Mouse (Mus musculus) lung, adult 2 months (tissue): Measurements from ENCODE around the gene Ppara. TPM values are rescaled to one million over a fixed set of nuclear protein-coding genes. Genes with fewer than 3 reads are reported as not detected.

Experiments
- DNase-seq: peaks from one replicate; pipeline ENCODE4 v3.0.0; 2022
- H3K4me1 ChIP-seq: fragments of 200-500 bp; 2 replicates; pipeline ENCODE4 v1.6.1; 2011; ENCODE audit warnings: low read length; ENCODE audit not compliant: control insufficient read depth, insufficient read depth
- H3K4me3 ChIP-seq: fragments of 200-500 bp; replicated peaks from 2 replicates; pipeline ENCODE3; 2011; ENCODE audit warnings: low read depth, mild to moderate bottlenecking, control low read depth, low read length; ENCODE audit errors: extremely low read depth
- CTCF ChIP-seq: fragments of 200-500 bp; IDR thresholded peaks from 2 replicates; pipeline ENCODE4 v1.5.1; 2011; ENCODE audit warnings: mild to moderate bottlenecking, low read length, control low read depth; ENCODE audit not compliant: insufficient read depth
- POLR2A ChIP-seq: fragments of 200-500 bp; IDR thresholded peaks from 2 replicates; pipeline ENCODE4 v1.6.1; 2011; ENCODE audit warnings: low read depth, mild to moderate bottlenecking, control low read depth, low read length, borderline replicate concordance; ENCODE audit errors: extremely low read depth
- WGBS: fragments of 180-500 bp; shearing (Covaris S2); methylation state at CpG from one replicate; pipeline ENCODE4 v1.1.7; 2018; 5-methylcytosine and 5-hydroxymethylcytosine counted together
- polyA plus RNA-seq: library from polyadenylated mRNA; depleted of rRNA; stranded (reverse); fragments of >200 nt; gene quantifications from 2 replicates; pipeline ENCODE4 v1.2.3, GENCODE M21; 2012

Gene Ppara
- polyA plus RNA-seq, 1 experiment: 2.3 TPM

DNA sequence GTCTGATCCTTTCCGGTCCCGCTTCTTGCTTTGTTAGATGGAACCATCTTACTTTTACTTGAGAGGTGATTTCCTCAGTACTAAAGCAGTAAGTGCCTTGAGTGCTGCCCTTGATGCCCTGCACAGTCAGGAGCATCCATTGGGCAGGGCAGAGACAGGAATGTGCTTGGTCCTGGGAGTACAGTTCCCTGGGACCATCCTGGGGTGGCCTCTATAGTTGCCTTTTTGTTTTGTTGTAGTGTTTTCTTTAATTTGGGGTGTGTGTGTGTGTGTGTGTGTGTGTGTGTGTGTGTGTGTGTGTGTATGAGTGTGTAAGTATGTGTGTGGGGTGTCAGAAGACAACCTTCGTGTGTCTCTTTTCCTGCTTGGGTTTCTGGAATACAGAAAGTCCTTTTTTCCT, 49.6 kb downstream of the Ppara start:
- TF ChIP-seq POLR2A (no peak), CTCF (no peak)
- Histone ChIP-seq H3K4me1 (no peaks in the 10 kb centered on the region), H3K4me3 (no peak overlapping the region)
- WGBS: 92% methylated on average over 3 of the region's 3 CpGs
- DNase-seq: no peak

DNA sequence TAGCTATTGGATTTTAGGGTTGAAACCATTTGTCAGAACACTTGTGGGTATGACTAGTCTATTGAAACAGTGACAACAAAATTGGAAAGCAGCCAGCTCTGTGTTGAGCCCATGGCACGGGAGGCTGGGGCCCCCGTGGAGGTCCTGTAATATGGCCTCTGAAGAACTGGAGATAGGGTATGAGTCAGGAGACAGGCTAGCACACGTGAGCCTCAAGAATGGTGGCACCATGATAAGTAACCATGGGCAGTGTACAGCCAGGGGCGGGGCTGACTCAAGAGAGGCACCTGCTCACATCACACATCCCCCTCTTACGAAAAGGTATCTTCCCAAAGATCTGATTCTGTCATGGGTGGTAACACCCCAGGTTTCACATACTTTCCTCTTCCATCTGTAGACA, 51.9 kb downstream of the Ppara start:
- DNase-seq: no peak
- H3K4me3 ChIP-seq: no peak overlapping the region
- WGBS: 61% methylated on average over 5 of the region's 5 CpGs
- no peak for TF ChIP-seq POLR2A
- no peak for TF ChIP-seq CTCF
- H3K4me1 ChIP-seq: no peaks in the 10 kb centered on the region

DNA sequence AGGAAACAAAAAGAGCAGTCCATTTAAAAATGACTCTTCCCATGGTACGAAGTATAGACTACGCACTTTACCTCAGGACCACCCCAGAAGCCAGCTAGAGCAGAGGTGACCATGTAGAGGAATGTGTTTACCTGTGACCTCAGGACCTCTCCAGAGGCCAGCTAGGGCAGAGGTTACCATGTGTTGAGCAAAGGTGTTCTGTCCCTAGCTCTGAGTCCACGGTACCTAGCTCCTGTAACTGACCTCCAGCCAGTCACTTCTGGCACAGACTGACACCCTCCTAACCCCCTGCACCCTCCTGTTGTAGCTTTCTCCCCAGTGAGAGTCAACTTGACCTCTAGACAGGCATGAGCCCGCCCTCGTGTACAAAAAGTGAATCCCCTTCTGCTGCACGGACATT, 52.7 kb downstream of the Ppara start:
- 87% methylated on average over 6 of the region's 6 CpGs for WGBS
- Histone ChIP-seq H3K4me3 (no peak overlapping the region), H3K4me1 (no peaks in the 10 kb centered on the region)
- no peak for TF ChIP-seq CTCF
- TF ChIP-seq POLR2A: no peak
- DNase-seq: no peak

DNA sequence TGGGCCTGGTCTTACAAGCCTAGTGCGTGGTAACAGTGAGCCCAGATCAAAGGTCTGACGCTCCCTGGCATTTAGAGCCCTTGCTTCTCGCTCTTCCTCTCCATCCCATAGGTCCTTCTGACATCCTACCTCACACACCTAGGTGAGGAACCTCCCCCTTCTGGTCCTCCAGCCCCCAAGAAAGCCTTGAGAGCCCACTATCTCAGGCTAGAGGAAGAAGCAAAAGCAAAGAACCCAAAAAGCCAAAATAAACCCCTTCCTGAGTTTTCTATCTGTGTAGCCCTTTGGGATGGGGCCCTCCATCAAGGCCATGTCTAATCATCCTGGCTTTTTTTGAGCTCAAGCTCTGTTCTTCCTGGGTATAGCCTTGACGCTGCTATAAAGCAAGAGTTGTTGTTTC, 53.3 kb downstream of the Ppara start:
- no peak for TF ChIP-seq POLR2A
- TF ChIP-seq CTCF: no peak
- Histone ChIP-seq H3K4me3 (no peak overlapping the region), H3K4me1 (no peaks in the 10 kb centered on the region)
- 90% methylated on average over 4 of the region's 4 CpGs for WGBS
- DNase-seq: no peak

DNA sequence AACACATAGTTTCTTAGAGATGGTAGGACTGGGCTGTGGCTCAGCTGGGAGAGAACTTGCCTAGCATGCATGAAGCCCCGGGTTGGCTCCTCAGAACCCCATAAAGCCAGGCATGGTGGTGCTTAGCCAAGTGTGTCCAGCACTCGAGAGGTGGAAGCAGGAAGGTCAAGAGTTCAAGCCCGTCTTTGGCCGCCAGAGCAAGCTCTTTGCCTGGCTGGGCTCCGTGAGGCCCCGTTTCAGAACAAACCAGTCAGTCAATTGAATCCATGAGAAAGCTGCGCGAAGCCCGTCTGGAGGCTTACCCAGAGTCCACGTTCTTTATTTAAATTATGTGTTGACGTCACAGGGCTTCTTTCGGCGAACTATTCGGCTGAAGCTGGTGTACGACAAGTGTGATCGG, 53.9 kb downstream of the Ppara start:
- no peak for TF ChIP-seq POLR2A
- TF ChIP-seq CTCF: no peak
- DNase-seq: no peak
- 68% methylated on average over 16 of the region's 16 CpGs for WGBS
- H3K4me3 ChIP-seq: no peak overlapping the region
- H3K4me1 ChIP-seq: no peaks in the 10 kb centered on the region

DNA sequence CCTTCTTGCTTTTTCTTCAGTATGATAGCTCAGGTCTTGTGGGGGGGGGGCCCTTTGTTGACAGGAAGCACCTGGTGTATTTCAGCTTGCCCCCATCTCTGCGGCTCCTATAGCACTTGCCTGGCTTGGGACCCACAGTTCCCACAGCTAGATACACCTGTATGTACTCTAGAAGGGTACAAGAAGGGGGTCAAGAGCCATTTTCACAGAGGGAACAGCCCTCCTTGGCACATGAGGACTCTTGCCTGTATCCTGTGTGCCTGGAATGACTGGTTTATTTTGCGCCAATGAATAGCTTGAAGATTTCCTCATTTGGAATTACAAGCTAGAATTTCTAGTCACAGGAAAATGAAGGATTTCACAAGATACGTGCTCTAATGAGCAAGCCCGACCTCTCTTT, 56.7 kb downstream of the Ppara start:
- no peak overlapping the region for H3K4me3 ChIP-seq
- WGBS: 73% methylated on average over 4 of the region's 4 CpGs
- DNase-seq: no peak
- TF ChIP-seq POLR2A (no peak), CTCF (no peak)
- no peaks in the 10 kb centered on the region for H3K4me1 ChIP-seq

DNA sequence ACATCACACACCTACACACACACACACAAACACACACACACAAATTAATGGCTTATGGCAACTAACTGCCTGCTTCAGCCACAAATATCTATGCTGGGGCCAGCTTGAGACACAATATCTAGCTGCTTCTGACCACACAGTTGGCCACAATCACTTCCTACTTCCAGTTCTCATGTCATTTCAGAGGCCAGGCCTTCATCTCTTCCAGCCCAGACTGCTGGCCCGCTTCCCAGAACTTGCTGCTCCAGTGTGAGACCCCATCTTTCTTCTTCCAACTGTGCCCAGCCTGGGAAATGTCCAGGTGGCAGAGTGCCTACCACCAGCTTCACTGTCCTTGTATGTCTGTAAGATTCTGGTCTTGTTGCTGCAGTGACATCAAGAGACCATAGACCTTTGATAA, 58.0 kb downstream of the Ppara start:
- no peak for TF ChIP-seq POLR2A
- no peak for TF ChIP-seq CTCF

DNA sequence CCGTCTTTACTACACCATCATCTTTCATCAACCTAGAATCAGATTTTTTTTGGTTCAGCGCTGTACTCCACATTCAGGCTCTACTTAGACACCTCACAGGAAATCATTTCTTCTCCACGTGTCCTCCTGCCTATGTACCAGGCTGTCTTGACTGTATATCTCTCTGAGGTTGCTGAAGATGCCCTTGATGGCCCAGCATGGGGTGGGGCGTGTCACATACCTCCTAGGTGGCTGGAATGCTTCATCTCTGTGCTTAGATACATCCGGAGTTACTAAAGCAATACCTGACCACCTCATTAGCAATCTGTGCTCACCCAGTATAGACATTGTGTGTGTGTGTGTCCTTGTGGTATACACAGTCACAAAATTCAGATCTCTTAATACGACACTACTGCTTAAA, 60.7 kb downstream of the Ppara start:
- no peak overlapping the region for H3K4me3 ChIP-seq
- TF ChIP-seq POLR2A (no peak), CTCF (no peak)
- H3K4me1 ChIP-seq: no peaks in the 10 kb centered on the region
- WGBS: 72% methylated on average over 6 of the region's 6 CpGs
- no peak for DNase-seq

More for the DNA sequence above, 58.0 kb downstream of the Ppara start:
- Histone ChIP-seq H3K4me1 (no peaks in the 10 kb centered on the region), H3K4me3 (no peak overlapping the region)
- DNase-seq: no peak
- WGBS: 53% methylated on average over 1 of the region's 1 CpGs

DNA sequence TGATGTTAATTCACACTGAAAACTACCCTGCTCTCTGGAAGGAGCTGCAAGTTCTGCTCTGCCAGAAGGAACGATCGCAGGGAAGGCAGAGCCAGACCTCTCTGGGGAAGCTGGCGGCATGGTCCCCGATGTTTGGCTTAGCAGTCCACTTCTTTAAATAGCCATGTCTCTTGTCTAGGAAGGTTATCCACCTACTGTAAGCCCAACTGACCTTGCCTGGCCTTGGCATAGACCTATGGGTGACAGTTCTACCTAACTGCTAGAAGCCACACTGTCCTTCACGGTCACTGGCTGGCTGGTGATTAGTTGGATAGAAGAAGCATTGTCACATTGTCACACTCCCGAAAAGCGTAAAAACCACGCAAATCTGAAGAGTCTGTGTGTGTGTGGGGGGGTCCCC, 63.9 kb downstream of the Ppara start:
- Histone ChIP-seq H3K4me3 (no peak overlapping the region), H3K4me1 (no peaks in the 10 kb centered on the region)
- no peak for TF ChIP-seq CTCF
- no peak for TF ChIP-seq POLR2A
- DNase-seq: no peak
- 91% methylated on average over 8 of the region's 8 CpGs for WGBS

DNA sequence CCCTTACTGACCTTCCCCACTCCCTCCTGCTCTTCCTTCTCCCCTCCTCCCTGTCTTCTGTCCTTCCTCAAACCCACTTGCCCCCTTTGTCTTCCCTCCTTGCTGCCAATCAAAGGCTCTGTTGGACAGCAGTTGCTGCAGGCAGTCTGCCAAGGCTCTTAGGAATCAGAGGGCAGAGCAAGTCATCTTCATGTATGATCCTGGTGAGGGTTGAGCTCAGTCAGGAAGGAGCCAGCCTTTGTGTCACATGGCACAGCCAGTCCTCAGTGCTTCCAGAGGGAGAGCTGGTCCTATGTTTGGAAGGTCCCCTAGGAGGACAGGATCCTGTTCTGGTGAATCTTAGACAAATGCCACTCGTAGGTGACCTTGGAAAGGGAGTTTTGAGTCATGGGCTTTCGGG, 68.1 kb downstream of the Ppara start:
- Histone ChIP-seq H3K4me1 (no peaks in the 10 kb centered on the region), H3K4me3 (no peak overlapping the region)
- no peak for DNase-seq
- no peak for TF ChIP-seq CTCF
- no peak for TF ChIP-seq POLR2A
- WGBS: 77% methylated on average over 2 of the region's 2 CpGs

DNA sequence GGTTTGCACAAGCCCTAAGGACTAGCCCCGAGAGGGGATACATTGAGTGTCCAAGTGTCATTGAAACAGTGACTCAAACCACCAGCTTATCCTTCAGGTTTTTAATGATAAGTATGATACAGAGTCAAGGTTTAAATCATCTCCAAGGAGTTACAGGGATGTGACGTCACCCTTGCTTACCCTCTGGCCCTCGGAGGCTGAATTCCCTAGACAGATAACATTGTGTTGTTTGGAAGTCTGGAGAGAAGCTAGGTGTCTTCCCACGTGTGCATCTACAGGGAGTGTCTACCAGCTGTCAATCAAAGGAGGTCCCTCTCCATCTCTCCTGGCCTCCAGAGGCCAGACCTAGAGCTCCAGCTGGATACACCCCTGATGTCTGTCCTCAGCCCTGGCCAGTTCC, 72.1 kb downstream of the Ppara start:
- TF ChIP-seq CTCF (no peak), POLR2A (no peak)
- WGBS: 70% methylated on average over 4 of the region's 4 CpGs
- no peak overlapping the region for H3K4me3 ChIP-seq
- DNase-seq: no peak
- no peaks in the 10 kb centered on the region for H3K4me1 ChIP-seq
